Mouse (Mus musculus): ENCODE measurements around the gene Zbtb39. TPM values are rescaled to one million over a fixed set of nuclear protein-coding genes. Genes with fewer than 3 reads are reported as not detected.
"Not testable (repeated sequence)": the region's sequence is repeated elsewhere in the genome, so short reads cannot be mapped to it uniquely, and the experiment has no call there.

The Zbtb39 gene
- polyA plus RNA-seq, 1 experiment from 2014 or later, result 5.3 TPM

DNA sequence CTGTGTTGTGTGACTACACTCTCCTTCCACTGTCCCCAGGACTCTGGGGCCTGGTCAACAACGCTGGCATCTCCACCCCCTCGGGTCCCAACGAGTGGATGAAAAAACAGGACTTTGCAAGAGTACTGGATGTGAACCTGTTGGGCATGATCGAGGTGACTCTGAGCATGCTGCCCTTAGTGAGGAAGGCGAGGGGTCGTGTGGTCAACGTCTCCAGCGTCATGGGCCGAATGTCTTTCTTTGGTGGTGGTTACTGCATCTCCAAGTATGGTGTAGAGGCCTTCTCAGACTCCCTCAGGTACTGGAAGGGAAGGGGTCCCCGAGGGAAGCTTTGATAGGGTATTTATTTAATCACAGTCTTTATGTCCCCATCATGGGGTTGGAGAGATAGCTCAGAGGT is 23.6 kb downstream of the Zbtb39 start:
- H3K4me1 ChIP-seq; H3K9me3 ChIP-seq (replicated peaks); H3K9ac ChIP-seq; H3K36me3 ChIP-seq; H3K27ac ChIP-seq; ATAC-seq (ENCODE audit: low FRiP score); H3K4me2 ChIP-seq (replicated peaks); H3K27me3 ChIP-seq; H3K4me3 ChIP-seq: not testable (repeated sequence)
- WGBS, result 82% methylated on average over 10 of the region's 10 CpGs

- Histone ChIP-seq H3K9me3 (replicated peaks) (no peaks in the 10 kb centered on the region), H3K4me3 (no peak overlapping the region), H3K27me3 (no peaks in the 10 kb centered on the region), H3K27ac (no peak overlapping the region), H3K4me1 (no peaks in the 10 kb centered on the region), H3K4me2 (replicated peaks) (no peak overlapping the region), H3K36me3 (no peaks in the 10 kb centered on the region), H3K9ac (no peak overlapping the region)
- ATAC-seq (ENCODE audit: low FRiP score), result no peak
- 61% methylated on average over 12 of the region's 12 CpGs for WGBS
Measured at GRCm38 (mm10) chr10:127763914-127764680, 24.8 kb downstream of the Zbtb39 start.

DNA sequence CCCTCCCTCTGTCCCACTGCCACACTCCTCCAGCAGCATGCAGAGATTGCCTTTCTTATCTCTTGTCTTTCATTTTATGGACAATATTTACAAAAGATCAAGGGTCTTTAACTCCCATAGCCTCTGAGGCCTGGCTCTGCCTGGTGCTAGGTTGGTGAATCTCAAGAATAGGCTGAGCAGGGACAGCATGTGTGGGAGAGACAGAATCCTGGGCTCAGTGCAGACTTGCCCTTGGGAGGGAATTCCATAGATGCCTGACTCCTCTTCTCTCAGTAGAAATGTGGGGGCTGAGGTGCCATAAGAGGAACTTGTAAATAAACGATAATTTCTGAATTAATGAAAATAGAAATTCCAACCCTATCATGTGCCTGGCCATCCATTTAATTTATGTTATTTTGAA is 27.2 kb downstream of the Zbtb39 start:
- H3K9me3 ChIP-seq (replicated peaks), result no peaks in the 10 kb centered on the region
- H3K9ac ChIP-seq, result no peak overlapping the region
- H3K36me3 ChIP-seq, result no peaks in the 10 kb centered on the region
- WGBS, result 86% methylated on average over 1 of the region's 1 CpGs
- no peaks in the 10 kb centered on the region for H3K27me3 ChIP-seq
- no peak for ATAC-seq (ENCODE audit: low FRiP score)
- no peak overlapping the region for H3K4me3 ChIP-seq
- no peak overlapping the region for H3K27ac ChIP-seq
- no peak overlapping the region for H3K4me2 ChIP-seq (replicated peaks)
- H3K4me1 ChIP-seq, result no peaks in the 10 kb centered on the region

- no peak within 1 kb of the TSS for H3K4me3 ChIP-seq
- H3K9me3 ChIP-seq (replicated peaks), result no peaks in the 10 kb centered on the region
- no peak within 1 kb of the TSS for H3K9ac ChIP-seq
- H3K4me1 ChIP-seq, result no peaks in the 10 kb centered on the region
- H3K36me3 ChIP-seq, result no peaks in the 10 kb centered on the region
- H3K4me2 ChIP-seq (replicated peaks), result no peak within 1 kb of the TSS
- no peak for ATAC-seq (ENCODE audit: low FRiP score)
- no peak within 1 kb of the TSS for H3K27ac ChIP-seq
- no peaks in the 10 kb centered on the region for H3K27me3 ChIP-seq
- WGBS, result 84% methylated on average over 2 of the region's 2 CpGs
Measured at GRCm38 (mm10) chr10:127776011-127776410, 36.7 kb downstream of the Zbtb39 start, which contains the start of gene Rdh9. TSS of gene Rdh9 (plus strand) at chr10:127776386.

- not testable (repeated sequence) for H3K27ac ChIP-seq; H3K4me3 ChIP-seq; H3K4me2 ChIP-seq (replicated peaks); H3K9ac ChIP-seq; H3K27me3 ChIP-seq; H3K9me3 ChIP-seq (replicated peaks); ATAC-seq (ENCODE audit: low FRiP score); H3K36me3 ChIP-seq; H3K4me1 ChIP-seq
- 95% methylated on average over 17 of the region's 17 CpGs for WGBS
Measured at GRCm38 (mm10) chr10:127782321-127782720, 43.0 kb downstream of the Zbtb39 start.

- not testable (repeated sequence) for H3K9me3 ChIP-seq (replicated peaks); H3K4me2 ChIP-seq (replicated peaks); H3K4me3 ChIP-seq; H3K27ac ChIP-seq; H3K36me3 ChIP-seq; H3K27me3 ChIP-seq; ATAC-seq (ENCODE audit: low FRiP score); H3K9ac ChIP-seq; H3K4me1 ChIP-seq
- WGBS, result 80% methylated on average over 1 of the region's 1 CpGs
Measured at GRCm38 (mm10) chr10:127785411-127785810, 46.1 kb downstream of the Zbtb39 start.

Other genes starting within 250 kb of the Zbtb39 start
- gene Stac3, start 237.9 kb upstream of the Zbtb39 start, polyA plus RNA-seq (2016; fragmentation: Nextera tagmentation; extraction: Ambion mirVana), result 2.2 and 4.8 TPM in 2 replicates
- 7.7 and 8.4 TPM in 2 replicates for gene Ndufa4l2, start 224.6 kb upstream of the Zbtb39 start, polyA plus RNA-seq (2016; fragmentation: Nextera tagmentation; extraction: Ambion mirVana)
- gene Shmt2, start 217.1 kb upstream of the Zbtb39 start, polyA plus RNA-seq (2016; fragmentation: Nextera tagmentation; extraction: Ambion mirVana), result 67.1 and 67.5 TPM in 2 replicates
- 101 and 109 TPM in 2 replicates for gene Nxph4, start 205.0 kb upstream of the Zbtb39 start, polyA plus RNA-seq (2016; fragmentation: Nextera tagmentation; extraction: Ambion mirVana)
- 111 and 115 TPM in 2 replicates for gene Lrp1, start 118.4 kb upstream of the Zbtb39 start, polyA plus RNA-seq (2016; fragmentation: Nextera tagmentation; extraction: Ambion mirVana)
- 8.8 and 11.3 TPM in 2 replicates for gene Stat6, start 96.6 kb upstream of the Zbtb39 start, polyA plus RNA-seq (2016; fragmentation: Nextera tagmentation; extraction: Ambion mirVana)
- gene Nemp1, start 72.6 kb upstream of the Zbtb39 start, polyA plus RNA-seq (2016; fragmentation: Nextera tagmentation; extraction: Ambion mirVana), result 7.8 and 8.9 TPM in 2 replicates
- gene Nab2, start 71.0 kb upstream of the Zbtb39 start, polyA plus RNA-seq (2016; fragmentation: Nextera tagmentation; extraction: Ambion mirVana), result 6.8 and 8.9 TPM in 2 replicates
- 0.33 and 0.67 TPM in 2 replicates for gene Myo1a, start 34.4 kb upstream of the Zbtb39 start, polyA plus RNA-seq (2016; fragmentation: Nextera tagmentation; extraction: Ambion mirVana)
- not detected in 2 replicates for gene Tac2, start 15.1 kb upstream of the Zbtb39 start, polyA plus RNA-seq (2016; fragmentation: Nextera tagmentation; extraction: Ambion mirVana)
- 0.61 and 0.70 TPM in 2 replicates for gene Gpr182, start 12.2 kb downstream of the Zbtb39 start, polyA plus RNA-seq (2016; fragmentation: Nextera tagmentation; extraction: Ambion mirVana)
- gene Rdh1, start 20.2 kb downstream of the Zbtb39 start, polyA plus RNA-seq (2016; fragmentation: Nextera tagmentation; extraction: Ambion mirVana), result 0.05 TPM in 1 of 2 replicates, not detected in the other
- gene Rdh16f1, start 20.2 kb downstream of the Zbtb39 start, polyA plus RNA-seq (2016; fragmentation: Nextera tagmentation; extraction: Ambion mirVana), result not detected in 2 replicates
- 0.08 TPM in 1 of 2 replicates, not detected in the other for gene Rdh9, start 36.8 kb downstream of the Zbtb39 start, polyA plus RNA-seq (2016; fragmentation: Nextera tagmentation; extraction: Ambion mirVana)
- gene Rdh16, start 61.6 kb downstream of the Zbtb39 start, polyA plus RNA-seq (2016; fragmentation: Nextera tagmentation; extraction: Ambion mirVana), result not detected in 2 replicates
- gene Rdh19, start 110.4 kb downstream of the Zbtb39 start, polyA plus RNA-seq (2016; fragmentation: Nextera tagmentation; extraction: Ambion mirVana), result not detected in 2 replicates
- gene Rdh16f2, start 126.9 kb downstream of the Zbtb39 start, polyA plus RNA-seq (2016; fragmentation: Nextera tagmentation; extraction: Ambion mirVana), result not detected in 2 replicates
- gene Rdh7, start 149.3 kb downstream of the Zbtb39 start, polyA plus RNA-seq (2016; fragmentation: Nextera tagmentation; extraction: Ambion mirVana), result not detected in 2 replicates
- not detected in 2 replicates for gene Sdr9c7, start 159.0 kb downstream of the Zbtb39 start, polyA plus RNA-seq (2016; fragmentation: Nextera tagmentation; extraction: Ambion mirVana)